Mouse (Mus musculus) forebrain, postnatal 0 days (tissue): ENCODE measurements around the gene Stard5. TPM values are rescaled to one million over a fixed set of nuclear protein-coding genes. Genes with fewer than 3 reads are reported as not detected.
A peak's percentile ranks its signal among the peaks of the same experiment; 100 is the strongest.

Experiments
- ATAC-seq: fragments of 200-750 bp; cut with Nextera tagmentation; 2 replicates; pipeline ENCODE4 v1.8.0; 2017; ENCODE audit warnings: mild to moderate bottlenecking, moderate library complexity
- DNase-seq: peaks from one replicate; pipeline ENCODE4 v3.0.0-alpha.2; 2015
- H3K27ac ChIP-seq: fragments of 300-500 bp; sonication (generic); 2 replicates; pipeline ENCODE4 v1.5.1; 2014; ENCODE audit warnings: low read depth, mild to moderate bottlenecking, antibody characterized with exemption, low read length, moderate library complexity, mixed read lengths
- H3K27me3 ChIP-seq: fragments of 300-500 bp; sonication (generic); 2 replicates; pipeline ENCODE4 v1.6.1; 2014; ENCODE audit warnings: mild to moderate bottlenecking, low read length, mixed read lengths; ENCODE audit not compliant: insufficient read depth
- H3K36me3 ChIP-seq: fragments of 300-500 bp; sonication (generic); 2 replicates; pipeline ENCODE4 v1.6.1; 2014; ENCODE audit warnings: mild to moderate bottlenecking, moderate library complexity; ENCODE audit not compliant: insufficient read depth
- H3K4me1 ChIP-seq: fragments of 300-500 bp; sonication (generic); 2 replicates; pipeline ENCODE4 v1.6.1; 2014; ENCODE audit warnings: antibody characterized with exemption; ENCODE audit not compliant: insufficient read depth
- H3K4me2 ChIP-seq: fragments of 300-500 bp; sonication (generic); 2 replicates; pipeline ENCODE4 v1.6.1; 2014; ENCODE audit warnings: low read depth, mild to moderate bottlenecking, moderate library complexity
- H3K4me3 ChIP-seq: fragments of 300-500 bp; sonication (generic); 2 replicates; pipeline ENCODE4 v1.5.1; 2014; ENCODE audit warnings: low read depth, low read length, mixed read lengths
- H3K9ac ChIP-seq: fragments of 300-500 bp; sonication (generic); 2 replicates; pipeline ENCODE4 v1.6.1; 2014; ENCODE audit warnings: mild to moderate bottlenecking
- H3K9me3 ChIP-seq: fragments of 300-500 bp; sonication (generic); 2 replicates; pipeline ENCODE4 v1.6.1; 2016; ENCODE audit warnings: low read length
- CTCF ChIP-seq: sonication (generic); IDR thresholded peaks from 2 replicates; pipeline ENCODE4 v1.5.1; 2016; ENCODE audit warnings: antibody characterized with exemption, control low read depth, low read depth
- WGBS: fragments of 180-500 bp; shearing (Covaris S2); extraction: QIAGEN DNeasy Blood & Tissue Kit; methylation state at CpG from one replicate; pipeline ENCODE4 v1.1.7; 2014; 5-methylcytosine and 5-hydroxymethylcytosine counted together
- polyA plus RNA-seq: library from polyadenylated mRNA; unstranded; fragments of >200 nt; fragmentation: Nextera tagmentation; extraction: Ambion mirVana; gene quantifications from 2 replicates; pipeline ENCODE4 v1.2.1, GENCODE M21; 2015
- total RNA-seq: library from RNA; depleted of rRNA; stranded (reverse); fragments of >200 nt; gene quantifications from 2 replicates; pipeline ENCODE4 v1.2.3, GENCODE M21; 2014

The Stard5 gene
- total and polyA plus RNA-seq, 2 experiments from 2014 or later = 5.5 to 9.6 TPM

- WGBS = 93% methylated on average over 1 of the region's 1 CpGs
- Histone ChIP-seq H3K4me3 (no peak overlapping the region), H3K9ac (no peak overlapping the region), H3K4me2 (no peak overlapping the region), H3K27ac (no peak overlapping the region), H3K36me3 (no peaks in the 10 kb centered on the region), H3K9me3 (no peaks in the 10 kb centered on the region), H3K27me3 (no peaks in the 10 kb centered on the region), H3K4me1 (no peaks in the 10 kb centered on the region)
- TF ChIP-seq CTCF = no peak
- no peak for ATAC-seq
- no peak for DNase-seq
These were observed 13.1 kb upstream of the Stard5 start for GRCm38 (mm10) chr7:83618709-83619108.

- Histone ChIP-seq H3K9ac (no peak overlapping the region), H3K4me1 (no peaks in the 10 kb centered on the region), H3K4me2 (no peak overlapping the region), H3K36me3 (no peaks in the 10 kb centered on the region), H3K9me3 (no peaks in the 10 kb centered on the region), H3K27me3 (no peaks in the 10 kb centered on the region), H3K4me3 (no peak overlapping the region), H3K27ac (no peak overlapping the region)
- DNase-seq = no peak
- TF ChIP-seq CTCF = no peak
- WGBS = 93% methylated on average over 6 of the region's 6 CpGs
- no peak for ATAC-seq
These were observed 9.2 kb upstream of the Stard5 start for GRCm38 (mm10) chr7:83622582-83622981.

- WGBS = 76% methylated on average over 1 of the region's 1 CpGs
- Histone ChIP-seq H3K4me1 (no peaks in the 10 kb centered on the region), H3K9me3 (no peaks in the 10 kb centered on the region), H3K4me3 (no peak overlapping the region), H3K27me3 (no peaks in the 10 kb centered on the region), H3K9ac (no peak overlapping the region), H3K27ac (no peak overlapping the region), H3K36me3 (no peaks in the 10 kb centered on the region), H3K4me2 (no peak overlapping the region)
- TF ChIP-seq CTCF = no peak
- ATAC-seq (no peak), DNase-seq (no peak)
These were observed 7.7 kb upstream of the Stard5 start for GRCm38 (mm10) chr7:83624065-83624464.

GRCm38 (mm10) chr7:83626557-83627257 lies 5.1 kb upstream of the Stard5 start:
- H3K27me3 ChIP-seq = no peaks in the 10 kb centered on the region
- H3K9ac ChIP-seq = no peak overlapping the region
- no peak overlapping the region for H3K27ac ChIP-seq
- DNase-seq = no peak
- 91% methylated on average over 8 of the region's 8 CpGs for WGBS
- H3K4me2 ChIP-seq = no peak overlapping the region
- peaks cover 9% of the 10 kb centered on the region; the same call in 1 of the 2 replicates for H3K4me1 ChIP-seq
- H3K4me3 ChIP-seq = no peak overlapping the region
- ATAC-seq = no peak
- H3K9me3 ChIP-seq = no peaks in the 10 kb centered on the region
- no peaks in the 10 kb centered on the region for H3K36me3 ChIP-seq
- no peak for TF ChIP-seq CTCF

- 91% methylated on average over 4 of the region's 4 CpGs for WGBS
- no peak for DNase-seq
- Histone ChIP-seq H3K27ac (no peak overlapping the region), H3K4me1 (peaks cover 9% of the 10 kb centered on the region; the same call in 1 of the 2 replicates), H3K36me3 (no peaks in the 10 kb centered on the region), H3K9ac (no peak overlapping the region), H3K9me3 (no peaks in the 10 kb centered on the region), H3K4me2 (no peak overlapping the region), H3K4me3 (no peak overlapping the region), H3K27me3 (no peaks in the 10 kb centered on the region)
- no peak for TF ChIP-seq CTCF
- ATAC-seq = no peak
These were observed 4.4 kb upstream of the Stard5 start for GRCm38 (mm10) chr7:83627369-83627768.

- 9% methylated on average over 11 of the region's 11 CpGs for WGBS
- no peak for DNase-seq
- TF ChIP-seq CTCF = peak; percentile 28; the same call in 1 of the 2 replicates
- Histone ChIP-seq H3K36me3 (no peaks in the 10 kb centered on the region), H3K27ac (peak overlapping the region; percentile 66), H3K9me3 (no peaks in the 10 kb centered on the region), H3K4me1 (peaks cover 9% of the 10 kb centered on the region; the same call in 1 of the 2 replicates), H3K4me2 (peak overlapping the region; percentile 80), H3K27me3 (no peaks in the 10 kb centered on the region), H3K9ac (peak overlapping the region; percentile 62), H3K4me3 (peak overlapping the region; percentile 48)
- ATAC-seq = peak; percentile 50
These were observed 509 bp upstream of the Stard5 start for GRCm38 (mm10) chr7:83631073-83631827.

GRCm38 (mm10) chr7:83632682-83633120 lies 942 bp downstream of the Stard5 start:
- Histone ChIP-seq H3K9ac (no peak overlapping the region), H3K4me1 (peaks cover 9% of the 10 kb centered on the region; the same call in 1 of the 2 replicates), H3K9me3 (no peaks in the 10 kb centered on the region), H3K27ac (no peak overlapping the region), H3K36me3 (no peaks in the 10 kb centered on the region), H3K27me3 (no peaks in the 10 kb centered on the region), H3K4me3 (peak overlapping the region; percentile 48), H3K4me2 (peak overlapping the region; percentile 80)
- TF ChIP-seq CTCF = no peak
- no peak for ATAC-seq
- DNase-seq = no peak
- 68% methylated on average over 6 of the region's 6 CpGs for WGBS
